Mouse (Mus musculus) left cerebral cortex, adult 9 months (tissue): ENCODE data around the gene Cnksr2.

Experiments used
- DNase-seq, 2 experiments: peaks; one replicate each; pipeline ENCODE4 v3.0.0; 2022; ENCODE audit warnings: low spot score in 2 of 2

The Cnksr2 gene

GRCm38 (mm10) chrX:158043057-158043843 lies at the start of gene Cnksr2:
Cnksr2 (minus strand) TSS chrX:158043294.
- DNase-seq, result peak in 1 of 2 experiments; percentile 39

- no peak for DNase-seq
These were observed 698 bp upstream of the Cnksr2 start for GRCm38 (mm10) chrX:158043844-158044140.

GRCm38 (mm10) chrX:158042255-158043056 lies 638 bp downstream of the Cnksr2 start:
- DNase-seq, result no peak

GRCm38 (mm10) chrX:158041703-158042102 lies 1.4 kb downstream of the Cnksr2 start:
- no peak for DNase-seq

- no peak for DNase-seq
These were observed 91.4 kb downstream of the Cnksr2 start for GRCm38 (mm10) chrX:157951698-157952097.

- no peak for DNase-seq
These were observed 93.8 kb downstream of the Cnksr2 start for GRCm38 (mm10) chrX:157949256-157949655.

- DNase-seq, result no peak
These were observed 98.0 kb downstream of the Cnksr2 start for GRCm38 (mm10) chrX:157945121-157945520.

GRCm38 (mm10) chrX:157936611-157937010 lies 106.5 kb downstream of the Cnksr2 start:
- DNase-seq, result no peak

- DNase-seq, result no peak
These were observed 123.0 kb downstream of the Cnksr2 start for GRCm38 (mm10) chrX:157920093-157920492.

GRCm38 (mm10) chrX:157829983-157830382 lies 213.1 kb downstream of the Cnksr2 start:
- DNase-seq, result no peak

- DNase-seq, result no peak
These were observed 224.2 kb downstream of the Cnksr2 start for GRCm38 (mm10) chrX:157818921-157819260.

- DNase-seq, result no peak
These were observed 224.7 kb downstream of the Cnksr2 start, which contains the start of gene Klhl34 for GRCm38 (mm10) chrX:157818207-157818920. Klhl34 (plus strand) TSS chrX:157818435.

- no peak for DNase-seq
These were observed 225.4 kb downstream of the Cnksr2 start for GRCm38 (mm10) chrX:157817571-157818206.

- DNase-seq, result no peak
These were observed 233.4 kb downstream of the Cnksr2 start for GRCm38 (mm10) chrX:157809721-157810120.

- no peak for DNase-seq
These were observed 241.4 kb downstream of the Cnksr2 start for GRCm38 (mm10) chrX:157801669-157802068.
